Mouse (Mus musculus) hindbrain, embryonic 16.5 days (tissue): ENCODE data around the gene 4921530L21Rik. TPM values are rescaled to one million over a fixed set of nuclear protein-coding genes. Genes with fewer than 3 reads are reported as not detected.
A peak's percentile ranks its signal among the peaks of the same experiment; 100 is the strongest.

ENCODE experiments used
- ATAC-seq: fragments of 200-750 bp; cut with Nextera tagmentation; 2 replicates; pipeline ENCODE4 v1.8.0; 2017; ENCODE audit warnings: moderate TSS enrichment, moderate library complexity
- H3K27ac ChIP-seq: fragments of 300-500 bp; sonication (generic); 2 replicates; pipeline ENCODE4 v1.5.1; 2014; ENCODE audit warnings: low read depth, mild to moderate bottlenecking, control low read depth, low read length, moderate library complexity
- H3K27me3 ChIP-seq: fragments of 300-500 bp; sonication (generic); replicated peaks from 2 replicates; pipeline ENCODE4 v1.6.1; 2014; ENCODE audit warnings: low read length; ENCODE audit not compliant: control insufficient read depth, insufficient read depth
- H3K36me3 ChIP-seq: fragments of 300-500 bp; sonication (generic); 2 replicates; pipeline ENCODE4 v1.6.1; 2014; ENCODE audit warnings: mild to moderate bottlenecking, low read length, moderate library complexity, mixed read lengths; ENCODE audit not compliant: control insufficient read depth, insufficient read depth
- H3K4me1 ChIP-seq: fragments of 300-500 bp; sonication (generic); 2 replicates; pipeline ENCODE4 v1.6.1; 2014; ENCODE audit warnings: low read depth, low read length; ENCODE audit not compliant: control insufficient read depth, insufficient read depth
- H3K4me2 ChIP-seq: fragments of 300-500 bp; sonication (generic); 2 replicates; pipeline ENCODE4 v1.6.1; 2014; ENCODE audit warnings: mild to moderate bottlenecking, low read length, control low read depth, moderate library complexity
- H3K4me3 ChIP-seq: fragments of 300-500 bp; sonication (generic); 2 replicates; pipeline ENCODE4 v1.5.1; 2014; ENCODE audit warnings: mild to moderate bottlenecking, low read length, control low read depth, moderate library complexity
- H3K9ac ChIP-seq: fragments of 300-500 bp; sonication (generic); 2 replicates; pipeline ENCODE4 v1.6.1; 2014; ENCODE audit warnings: low read depth, mild to moderate bottlenecking, control low read depth, low read length, moderate library complexity
- H3K9me3 ChIP-seq: fragments of 300-500 bp; sonication (generic); 2 replicates; pipeline ENCODE4 v1.6.1; 2014; ENCODE audit warnings: mild to moderate bottlenecking, low read length, moderate library complexity; ENCODE audit not compliant: control insufficient read depth
- WGBS: fragments of 180-500 bp; shearing (Covaris S2); extraction: QIAGEN DNeasy Blood & Tissue Kit; methylation state at CpG from one replicate; pipeline ENCODE4 v1.1.7; 2014; 5-methylcytosine and 5-hydroxymethylcytosine counted together
- polyA plus RNA-seq: library from polyadenylated mRNA; unstranded; fragments of >200 nt; fragmentation: Nextera tagmentation; extraction: Ambion mirVana; gene quantifications from 2 replicates; pipeline ENCODE4 v1.2.1, GENCODE M21; 2015

Gene 4921530L21Rik
- not detected in 2 replicates for polyA plus RNA-seq

- 94% methylated on average over 1 of the region's 1 CpGs for WGBS
- Histone ChIP-seq H3K4me2 (no peak within 1 kb of the TSS), H3K27me3 (no peaks in the 10 kb centered on the region), H3K9me3 (no peaks in the 10 kb centered on the region), H3K4me3 (no peak within 1 kb of the TSS), H3K4me1 (no peaks in the 10 kb centered on the region), H3K9ac (no peak within 1 kb of the TSS), H3K36me3 (no peaks in the 10 kb centered on the region), H3K27ac (no peak within 1 kb of the TSS)
- no peak for ATAC-seq
Observed at GRCm38 (mm10) chr14:95880954-95881353, at the start of gene 4921530L21Rik. TSS of gene 4921530L21Rik (plus strand) at chr14:95881254.

- Histone ChIP-seq H3K4me2 (no peak overlapping the region), H3K27ac (no peak overlapping the region), H3K9ac (no peak overlapping the region), H3K9me3 (no peaks in the 10 kb centered on the region), H3K27me3 (no peaks in the 10 kb centered on the region), H3K4me1 (no peaks in the 10 kb centered on the region), H3K4me3 (no peak overlapping the region), H3K36me3 (no peaks in the 10 kb centered on the region)
- ATAC-seq = no peak
- 70% methylated on average over 3 of the region's 3 CpGs for WGBS
Observed at GRCm38 (mm10) chr14:95833866-95834265, 47.2 kb upstream of the 4921530L21Rik start.

GRCm38 (mm10) chr14:95862981-95863380, 18.1 kb upstream of the 4921530L21Rik start:
- H3K27me3 ChIP-seq = no peaks in the 10 kb centered on the region
- no peaks in the 10 kb centered on the region for H3K4me1 ChIP-seq
- ATAC-seq = no peak
- no peaks in the 10 kb centered on the region for H3K9me3 ChIP-seq
- no peak overlapping the region for H3K9ac ChIP-seq
- H3K36me3 ChIP-seq = no peaks in the 10 kb centered on the region
- H3K4me3 ChIP-seq = no peak overlapping the region
- no peak overlapping the region for H3K27ac ChIP-seq
- no peak overlapping the region for H3K4me2 ChIP-seq
- WGBS = 83% methylated on average over 3 of the region's 3 CpGs

GRCm38 (mm10) chr14:95865676-95866416, 15.2 kb upstream of the 4921530L21Rik start:
- H3K9me3 ChIP-seq = no peaks in the 10 kb centered on the region
- no peaks in the 10 kb centered on the region for H3K27me3 ChIP-seq
- H3K9ac ChIP-seq = no peak overlapping the region
- no peak overlapping the region for H3K4me3 ChIP-seq
- H3K36me3 ChIP-seq = no peaks in the 10 kb centered on the region
- H3K4me2 ChIP-seq = no peak overlapping the region
- no peaks in the 10 kb centered on the region for H3K4me1 ChIP-seq
- H3K27ac ChIP-seq = no peak overlapping the region
- WGBS = 50% methylated on average over 7 of the region's 7 CpGs
- peak; percentile 96 for ATAC-seq

GRCm38 (mm10) chr14:95872020-95872419, 9.0 kb upstream of the 4921530L21Rik start:
- Histone ChIP-seq H3K4me2 (no peak overlapping the region), H3K9ac (no peak overlapping the region), H3K9me3 (no peaks in the 10 kb centered on the region), H3K4me1 (no peaks in the 10 kb centered on the region), H3K36me3 (no peaks in the 10 kb centered on the region), H3K4me3 (no peak overlapping the region), H3K27me3 (no peaks in the 10 kb centered on the region), H3K27ac (no peak overlapping the region)
- WGBS = 74% methylated on average over 5 of the region's 5 CpGs
- ATAC-seq = no peak

- Histone ChIP-seq H3K4me3 (no peak overlapping the region), H3K4me2 (no peak overlapping the region), H3K9ac (no peak overlapping the region), H3K27me3 (no peaks in the 10 kb centered on the region), H3K27ac (no peak overlapping the region), H3K4me1 (no peaks in the 10 kb centered on the region), H3K9me3 (no peaks in the 10 kb centered on the region), H3K36me3 (no peaks in the 10 kb centered on the region)
- ATAC-seq = peak; percentile 94
- WGBS = 36% methylated on average over 3 of the region's 3 CpGs
Observed at GRCm38 (mm10) chr14:95876785-95877510, 4.1 kb upstream of the 4921530L21Rik start.

GRCm38 (mm10) chr14:95877548-95877947, 3.5 kb upstream of the 4921530L21Rik start:
- ATAC-seq = peak; percentile 28
- H3K36me3 ChIP-seq = no peaks in the 10 kb centered on the region
- H3K9me3 ChIP-seq = no peaks in the 10 kb centered on the region
- no peak overlapping the region for H3K4me3 ChIP-seq
- H3K27ac ChIP-seq = no peak overlapping the region
- H3K27me3 ChIP-seq = no peaks in the 10 kb centered on the region
- no peak overlapping the region for H3K4me2 ChIP-seq
- no peaks in the 10 kb centered on the region for H3K4me1 ChIP-seq
- 81% methylated on average over 1 of the region's 1 CpGs for WGBS
- no peak overlapping the region for H3K9ac ChIP-seq

GRCm38 (mm10) chr14:95899458-95899857, 18.4 kb downstream of the 4921530L21Rik start:
- H3K27me3 ChIP-seq = no peaks in the 10 kb centered on the region
- H3K9ac ChIP-seq = no peak overlapping the region
- H3K9me3 ChIP-seq = no peaks in the 10 kb centered on the region
- H3K27ac ChIP-seq = no peak overlapping the region
- WGBS = 20% methylated on average over 6 of the region's 6 CpGs
- no peaks in the 10 kb centered on the region for H3K4me1 ChIP-seq
- ATAC-seq = 0 out of 2 replicates have a peak, but pooled peaks have one; percentile 63
- H3K4me3 ChIP-seq = no peak overlapping the region
- no peaks in the 10 kb centered on the region for H3K36me3 ChIP-seq
- H3K4me2 ChIP-seq = no peak overlapping the region

GRCm38 (mm10) chr14:95904591-95905095, 23.6 kb downstream of the 4921530L21Rik start:
- Histone ChIP-seq H3K36me3 (no peaks in the 10 kb centered on the region), H3K27me3 (no peaks in the 10 kb centered on the region), H3K4me3 (no peak overlapping the region), H3K4me1 (no peaks in the 10 kb centered on the region), H3K9me3 (no peaks in the 10 kb centered on the region), H3K27ac (no peak overlapping the region), H3K9ac (no peak overlapping the region), H3K4me2 (no peak overlapping the region)
- no peak for ATAC-seq
- WGBS = 95% methylated on average over 1 of the region's 1 CpGs
